Mouse (Mus musculus) liver, embryonic 11.5 days (tissue): ENCODE measurements around the gene Pls1. TPM values are rescaled to one million over a fixed set of nuclear protein-coding genes. Genes with fewer than 3 reads are reported as not detected.

Experiments used
- ATAC-seq: fragments of 200-750 bp; cut with Nextera tagmentation; replicated peaks from 2 replicates; pipeline ENCODE4 v1.8.0; 2017; ENCODE audit warnings: moderate number of reproducible peaks, mild to moderate bottlenecking, moderate TSS enrichment, moderate library complexity; ENCODE audit not compliant: low FRiP score
- DNase-seq: peaks from one replicate; pipeline ENCODE4 v3.0.0-alpha.2; 2017; ENCODE audit warnings: low spot score
- H3K27ac ChIP-seq: fragments of 300-500 bp; sonication (generic); 2 replicates; pipeline ENCODE4 v1.5.1; 2014; ENCODE audit warnings: mild to moderate bottlenecking, low read depth, low read length, control low read depth
- H3K27me3 ChIP-seq: fragments of 300-500 bp; sonication (generic); replicated peaks from 2 replicates; pipeline ENCODE4 v1.6.1; 2014; ENCODE audit warnings: low read length, mixed read lengths; ENCODE audit not compliant: control insufficient read depth, insufficient read depth
- H3K36me3 ChIP-seq: fragments of 300-500 bp; sonication (generic); 2 replicates; pipeline ENCODE4 v1.6.1; 2014; ENCODE audit warnings: mild to moderate bottlenecking, low read length, moderate library complexity, mixed read lengths; ENCODE audit not compliant: control insufficient read depth, insufficient read depth
- H3K4me1 ChIP-seq: fragments of 300-500 bp; sonication (generic); replicated peaks from 2 replicates; pipeline ENCODE4 v1.6.1; 2014; ENCODE audit warnings: low read length, mixed read lengths; ENCODE audit not compliant: control insufficient read depth, insufficient read depth
- H3K4me2 ChIP-seq: fragments of 300-500 bp; sonication (generic); 2 replicates; pipeline ENCODE4 v1.6.1; 2014; ENCODE audit warnings: mild to moderate bottlenecking, control low read depth, moderate library complexity
- H3K4me3 ChIP-seq: fragments of 300-500 bp; sonication (generic); 2 replicates; pipeline ENCODE4 v1.5.1; 2014; ENCODE audit warnings: low read depth, low read length, control low read depth
- H3K9ac ChIP-seq: fragments of 300-500 bp; sonication (generic); 2 replicates; pipeline ENCODE4 v1.6.1; 2014; ENCODE audit warnings: low read depth, low read length, control low read depth
- H3K9me3 ChIP-seq: fragments of 300-500 bp; sonication (generic); 2 replicates; pipeline ENCODE4 v1.6.1; 2016; ENCODE audit warnings: low read length, inconsistent platforms, mixed read lengths; ENCODE audit not compliant: control insufficient read depth
- WGBS: fragments of 180-500 bp; shearing (Covaris S2); extraction: QIAGEN DNeasy Blood & Tissue Kit; methylation state at CpG from one replicate; pipeline ENCODE4 v1.1.7; 2014; 5-methylcytosine and 5-hydroxymethylcytosine counted together
- polyA plus RNA-seq: library from polyadenylated mRNA; unstranded; fragments of >200 nt; fragmentation: Nextera tagmentation; extraction: Ambion mirVana; gene quantifications from 2 replicates; pipeline ENCODE4 v1.2.1, GENCODE M21; 2014

Gene Pls1
- polyA plus RNA-seq, 1 experiment from 2014 or later: 12.4 TPM

DNA sequence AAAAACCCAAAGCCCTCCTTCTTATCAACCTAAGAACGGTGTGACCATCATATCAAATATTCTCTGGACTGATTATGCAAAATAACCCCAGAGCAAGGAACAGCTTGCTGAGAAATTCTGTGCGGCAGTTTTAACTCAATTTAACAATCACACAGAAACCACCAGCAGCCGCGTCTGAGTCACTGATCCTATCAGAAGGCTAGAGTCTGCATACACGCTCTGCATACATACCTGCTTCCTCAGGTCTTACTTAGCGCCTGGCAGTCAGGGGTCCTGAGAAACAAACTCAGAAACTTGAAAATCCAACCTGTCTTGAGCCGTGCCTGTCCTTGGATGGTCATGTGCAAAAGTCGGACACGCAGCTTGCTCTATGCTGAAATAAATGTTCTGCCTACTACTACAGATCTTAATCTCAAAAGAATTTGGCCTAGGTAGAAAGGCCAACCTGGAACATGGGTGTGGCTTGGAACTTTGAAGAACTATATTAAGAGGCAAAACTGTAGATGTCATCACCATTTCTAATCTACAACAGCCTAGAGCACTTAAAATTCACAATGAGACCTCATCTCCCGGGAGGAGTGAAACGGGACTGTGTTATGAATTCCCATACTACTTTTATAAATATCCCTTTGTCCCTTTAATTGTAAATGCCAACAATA, 30.0 kb downstream of the Pls1 start:
- H3K4me3 ChIP-seq: no peak overlapping the region
- no peak for ATAC-seq
- DNase-seq: no peak
- no peak overlapping the region for H3K9ac ChIP-seq
- H3K36me3 ChIP-seq: no peaks in the 10 kb centered on the region
- no peak overlapping the region for H3K4me2 ChIP-seq
- H3K27me3 ChIP-seq: no peaks in the 10 kb centered on the region
- WGBS: 78% methylated on average over 11 of the region's 11 CpGs
- no peak overlapping the region for H3K27ac ChIP-seq
- H3K4me1 ChIP-seq: no peaks in the 10 kb centered on the region
- H3K9me3 ChIP-seq: no peaks in the 10 kb centered on the region

DNA sequence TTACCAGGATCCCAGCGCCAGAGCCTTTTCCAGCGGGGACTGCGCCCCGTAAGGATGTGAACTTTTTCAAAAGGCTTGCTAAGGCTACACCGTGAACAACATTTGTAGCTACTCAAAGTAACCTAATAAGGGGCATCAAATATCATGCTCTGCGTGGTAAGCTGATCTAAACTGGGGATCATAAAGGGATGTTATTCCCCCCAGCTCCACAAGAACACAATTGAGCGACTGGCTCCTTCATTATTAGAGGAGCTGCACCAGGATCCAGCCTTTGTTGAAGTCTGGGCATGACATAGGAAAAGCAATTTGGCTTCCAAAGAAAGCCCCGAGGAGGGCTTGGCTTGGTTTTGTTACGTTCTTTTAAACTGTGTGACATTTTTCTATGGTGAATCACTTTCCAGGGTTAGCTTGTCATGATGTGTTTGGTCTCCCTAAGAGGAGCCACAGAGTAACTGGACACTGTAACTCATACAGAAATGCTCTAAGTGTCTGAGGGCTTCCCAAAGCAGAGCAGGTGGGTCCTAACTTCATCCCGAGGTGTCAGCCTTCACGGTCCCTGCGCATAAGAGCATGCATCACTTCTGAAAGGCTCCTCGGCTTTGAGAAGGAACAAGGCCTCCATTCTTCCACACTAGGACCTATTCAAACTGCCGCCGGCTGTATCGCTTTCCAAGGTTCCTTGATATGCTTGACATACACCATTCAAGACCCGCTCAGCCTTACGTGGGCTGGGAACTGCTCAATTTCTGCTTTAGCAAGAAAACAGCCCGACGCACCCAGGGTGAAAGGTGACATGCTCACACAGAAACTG, 31.2 kb downstream of the Pls1 start:
- Histone ChIP-seq H3K27ac (no peak overlapping the region), H3K27me3 (no peaks in the 10 kb centered on the region), H3K4me2 (no peak overlapping the region), H3K4me3 (no peak overlapping the region), H3K36me3 (no peaks in the 10 kb centered on the region), H3K9me3 (no peaks in the 10 kb centered on the region), H3K9ac (no peak overlapping the region), H3K4me1 (no peaks in the 10 kb centered on the region)
- 87% methylated on average over 20 of the region's 20 CpGs for WGBS
- DNase-seq (no peak), ATAC-seq (no peak)

DNA sequence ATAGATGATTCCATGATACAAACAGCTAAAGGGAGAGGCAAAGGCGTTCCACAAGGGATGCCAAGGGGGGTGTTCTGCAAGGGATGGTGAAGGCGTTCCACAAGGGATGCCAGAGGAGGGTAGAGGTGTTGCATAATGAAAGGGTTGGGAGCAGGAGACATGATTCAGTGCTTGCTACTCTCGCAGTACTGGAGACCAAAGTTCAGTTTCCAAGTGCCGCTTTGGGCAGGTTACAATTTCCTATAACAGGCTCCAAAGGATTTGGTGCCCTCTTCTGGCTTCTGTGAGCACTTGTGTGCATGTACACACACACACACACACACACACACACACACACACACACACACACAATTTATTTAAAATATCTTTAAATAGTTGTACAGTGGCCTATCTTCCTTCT, 33.3 kb downstream of the Pls1 start:
- Histone ChIP-seq H3K4me1 (no peaks in the 10 kb centered on the region), H3K9me3 (no peaks in the 10 kb centered on the region), H3K36me3 (no peaks in the 10 kb centered on the region), H3K9ac (no peak overlapping the region), H3K4me2 (no peak overlapping the region), H3K27me3 (no peaks in the 10 kb centered on the region), H3K4me3 (no peak overlapping the region), H3K27ac (no peak overlapping the region)
- ATAC-seq: no peak
- WGBS: 96% methylated on average over 4 of the region's 4 CpGs
- no peak for DNase-seq

DNA sequence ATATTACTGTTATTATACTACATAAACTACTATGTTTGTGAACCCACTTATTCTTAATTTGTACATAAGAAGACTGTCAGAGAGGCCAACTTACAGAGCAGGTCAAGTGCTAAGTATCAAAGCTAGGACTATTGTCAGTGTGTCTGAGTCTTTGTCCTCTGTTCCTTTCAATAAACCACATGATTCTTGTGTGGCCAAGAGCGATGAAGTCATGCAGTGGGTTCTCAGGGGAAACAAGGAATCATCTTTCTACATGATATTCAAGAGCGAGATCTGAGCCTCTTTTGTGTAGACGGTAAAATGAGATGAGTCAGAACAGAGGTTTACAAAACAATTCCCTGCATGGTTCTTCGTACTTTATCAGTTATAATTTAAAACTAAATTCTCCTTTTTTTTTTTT, 35.5 kb downstream of the Pls1 start:
- Histone ChIP-seq H3K4me3 (no peak overlapping the region), H3K36me3 (no peaks in the 10 kb centered on the region), H3K4me1 (no peaks in the 10 kb centered on the region; the same call in 1 of the 2 replicates), H3K27me3 (no peaks in the 10 kb centered on the region), H3K9me3 (no peaks in the 10 kb centered on the region), H3K4me2 (no peak overlapping the region), H3K27ac (no peak overlapping the region), H3K9ac (no peak overlapping the region)
- ATAC-seq (no peak), DNase-seq (no peak)
- 82% methylated on average over 4 of the region's 4 CpGs for WGBS

DNA sequence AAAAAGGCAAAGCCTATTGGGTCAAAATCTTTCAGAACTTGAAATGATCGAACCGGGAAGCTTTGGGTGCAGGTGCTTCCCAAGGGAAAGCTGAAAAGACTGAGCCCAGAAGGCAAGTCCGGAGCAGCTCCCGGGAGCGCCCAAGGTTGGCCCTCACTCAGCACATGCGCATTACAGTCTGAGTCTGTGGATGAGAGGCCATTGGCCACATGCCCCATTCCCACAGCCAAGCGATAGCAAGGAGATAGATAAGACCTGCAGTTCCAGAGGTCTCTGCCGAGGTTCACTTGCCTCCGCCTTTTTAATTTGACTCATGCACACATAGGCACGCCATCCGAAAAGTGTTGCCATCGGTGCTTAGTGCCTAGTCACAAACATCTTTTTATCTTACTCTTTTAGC, 39.7 kb downstream of the Pls1 start:
- DNase-seq (no peak), ATAC-seq (no peak)
- Histone ChIP-seq H3K27ac (no peak overlapping the region), H3K9ac (no peak overlapping the region), H3K9me3 (no peaks in the 10 kb centered on the region), H3K4me1 (peaks cover 7% of the 10 kb centered on the region; the same call in 1 of the 2 replicates), H3K36me3 (no peaks in the 10 kb centered on the region), H3K27me3 (no peaks in the 10 kb centered on the region), H3K4me2 (no peak overlapping the region), H3K4me3 (no peak overlapping the region)
- 65% methylated on average over 12 of the region's 12 CpGs for WGBS

DNA sequence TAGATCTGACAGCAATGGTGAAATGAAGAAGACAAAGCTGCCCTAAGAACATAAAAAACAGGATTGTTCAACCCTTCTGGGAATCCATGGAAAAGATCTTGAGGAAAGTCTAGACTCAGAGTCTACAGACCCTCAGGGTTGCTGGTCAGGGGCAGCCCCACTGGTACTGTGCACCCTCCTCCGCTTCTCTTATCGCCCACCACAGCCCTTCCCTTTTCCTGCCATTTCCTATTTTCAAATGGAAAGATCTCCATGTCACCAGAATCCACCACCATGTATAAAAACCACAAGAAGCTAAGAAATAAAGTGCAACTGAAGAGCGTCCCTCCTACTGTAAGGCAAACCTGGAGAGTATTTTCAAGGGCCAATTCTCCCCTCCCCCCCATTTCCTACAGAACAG, 41.3 kb downstream of the Pls1 start:
- Histone ChIP-seq H3K4me3 (no peak overlapping the region), H3K4me2 (no peak overlapping the region), H3K9ac (no peak overlapping the region), H3K27ac (no peak overlapping the region; the same call in 1 of the 2 replicates), H3K4me1 (peaks cover 7% of the 10 kb centered on the region; the same call in 1 of the 2 replicates), H3K27me3 (no peaks in the 10 kb centered on the region), H3K36me3 (no peaks in the 10 kb centered on the region), H3K9me3 (no peaks in the 10 kb centered on the region)
- DNase-seq (no peak), ATAC-seq (0 out of 2 replicates have a peak, but pooled peaks have one; percentile 48)
- 55% methylated on average over 3 of the region's 3 CpGs for WGBS

DNA sequence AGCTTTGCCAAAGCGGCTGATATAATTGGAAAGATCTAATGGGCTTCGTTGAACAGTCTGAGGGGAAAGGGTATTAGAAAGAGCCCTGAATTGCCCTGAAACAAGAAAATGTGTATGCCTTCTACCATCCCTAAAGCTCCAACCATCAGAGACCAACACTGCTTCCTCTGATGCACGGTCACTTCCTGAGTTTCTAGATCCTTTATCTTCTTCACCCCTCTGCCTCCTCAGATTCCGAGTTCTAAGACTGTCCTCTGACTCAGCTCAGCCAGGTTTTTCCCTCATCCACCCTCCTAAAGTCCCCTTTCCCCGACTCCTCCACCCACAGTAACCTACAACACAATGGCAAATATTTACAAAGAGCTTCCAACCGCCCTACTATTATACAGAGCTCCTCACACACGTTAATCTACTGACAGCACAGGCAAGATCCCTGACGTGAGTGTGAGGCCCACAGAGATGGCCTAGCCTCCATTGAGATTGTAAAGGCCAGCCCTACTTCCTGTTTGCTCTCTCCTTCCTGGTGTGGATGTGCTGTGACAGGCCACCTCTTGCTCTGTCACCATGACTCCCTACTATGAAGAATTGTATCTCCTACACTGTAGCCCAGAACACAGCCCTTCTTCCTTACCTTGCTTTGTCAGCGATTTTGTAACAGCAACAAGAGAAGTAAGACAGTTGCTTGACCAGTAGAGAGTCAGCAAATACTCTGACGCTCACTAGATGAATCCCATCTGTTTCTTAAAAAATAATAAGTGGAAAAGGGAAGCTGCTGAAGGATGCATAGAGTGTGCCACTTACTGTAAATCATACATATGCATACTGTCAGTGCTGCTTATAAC, 43.3 kb downstream of the Pls1 start:
- no peak overlapping the region for H3K9ac ChIP-seq
- H3K27ac ChIP-seq: peak overlapping the region; percentile 55; the same call in 1 of the 2 replicates
- H3K9me3 ChIP-seq: no peaks in the 10 kb centered on the region
- H3K27me3 ChIP-seq: no peaks in the 10 kb centered on the region
- no peak overlapping the region for H3K4me3 ChIP-seq
- H3K4me1 ChIP-seq: peaks cover 7% of the 10 kb centered on the region; the same call in 1 of the 2 replicates
- no peak overlapping the region for H3K4me2 ChIP-seq
- H3K36me3 ChIP-seq: no peaks in the 10 kb centered on the region
- WGBS: 37% methylated on average over 10 of the region's 10 CpGs
- ATAC-seq: peak; percentile 51; the same call in 1 of the 2 replicates
- no peak for DNase-seq

DNA sequence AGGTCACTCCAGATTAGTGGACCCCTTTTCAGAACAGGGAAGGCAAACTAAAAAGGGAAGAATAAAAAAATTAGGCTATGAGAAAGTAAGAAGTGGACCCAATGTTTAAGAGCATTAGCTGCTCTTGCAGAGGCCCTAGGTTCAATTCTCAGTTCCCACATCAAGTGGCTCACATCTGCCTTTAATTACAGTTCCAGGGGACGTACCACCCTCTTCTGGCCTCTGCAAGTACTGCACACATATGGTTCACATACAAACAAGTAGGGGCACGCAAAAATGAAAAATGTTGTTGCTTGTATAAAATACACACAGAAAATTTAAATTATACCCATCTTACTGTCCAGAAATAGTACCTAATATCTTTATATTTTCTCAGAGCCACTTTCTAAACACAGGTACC, 48.8 kb downstream of the Pls1 start:
- H3K27me3 ChIP-seq: no peaks in the 10 kb centered on the region
- no peaks in the 10 kb centered on the region for H3K9me3 ChIP-seq
- H3K27ac ChIP-seq: no peak overlapping the region
- ATAC-seq: no peak
- H3K4me3 ChIP-seq: no peak overlapping the region
- no peaks in the 10 kb centered on the region for H3K36me3 ChIP-seq
- H3K4me2 ChIP-seq: no peak overlapping the region
- 87% methylated on average over 2 of the region's 2 CpGs for WGBS
- no peaks in the 10 kb centered on the region for H3K4me1 ChIP-seq
- H3K9ac ChIP-seq: no peak overlapping the region
- DNase-seq: no peak
